Mouse (Mus musculus) limb, embryonic 13.5 days (tissue): ENCODE data around the gene Thumpd2. TPM values are rescaled to one million over a fixed set of nuclear protein-coding genes. Genes with fewer than 3 reads are reported as not detected.

Experiments used
- ATAC-seq: fragments of 200-750 bp; cut with Nextera tagmentation; 2 replicates; pipeline ENCODE4 v1.8.0; 2017; ENCODE audit warnings: low read depth, moderate number of reproducible peaks, moderate TSS enrichment; ENCODE audit not compliant: low FRiP score
- H3K27ac ChIP-seq: fragments of 300-500 bp; sonication (generic); 2 replicates; pipeline ENCODE4 v1.5.1; 2015; ENCODE audit warnings: inconsistent platforms, mild to moderate bottlenecking, moderate library complexity
- H3K27me3 ChIP-seq: fragments of 300-500 bp; sonication (generic); 2 replicates; pipeline ENCODE4 v1.6.1; 2015; ENCODE audit warnings: mild to moderate bottlenecking, inconsistent platforms
- H3K36me3 ChIP-seq: fragments of 300-500 bp; sonication (generic); 2 replicates; pipeline ENCODE4 v1.6.1; 2015; ENCODE audit warnings: inconsistent platforms, mild to moderate bottlenecking, moderate library complexity
- H3K4me1 ChIP-seq: fragments of 300-500 bp; sonication (generic); 2 replicates; pipeline ENCODE4 v1.6.1; 2015; ENCODE audit warnings: inconsistent platforms
- H3K4me2 ChIP-seq: fragments of 300-500 bp; sonication (generic); replicated peaks from 2 replicates; pipeline ENCODE4 v1.6.1; 2015; ENCODE audit warnings: inconsistent platforms, mild to moderate bottlenecking, moderate library complexity
- H3K4me3 ChIP-seq: fragments of 300-500 bp; sonication (generic); 2 replicates; pipeline ENCODE4 v1.5.1; 2015; ENCODE audit warnings: moderate library complexity, mild to moderate bottlenecking, inconsistent platforms
- H3K9ac ChIP-seq: fragments of 300-500 bp; sonication (generic); 2 replicates; pipeline ENCODE4 v1.6.1; 2015; ENCODE audit warnings: mild to moderate bottlenecking, inconsistent platforms
- H3K9me3 ChIP-seq: fragments of 300-500 bp; sonication (generic); 2 replicates; pipeline ENCODE4 v1.6.1; 2016; ENCODE audit warnings: inconsistent platforms
- WGBS: fragments of 180-500 bp; shearing (Covaris S2); methylation state at CpG from one replicate; pipeline ENCODE4 v1.1.7; 2015; 5-methylcytosine and 5-hydroxymethylcytosine counted together
- polyA plus RNA-seq: library from polyadenylated mRNA; unstranded; fragments of >200 nt; fragmentation: Nextera tagmentation; extraction: Ambion mirVana; gene quantifications from 2 replicates; pipeline ENCODE4 v1.2.1, GENCODE M21; 2015

Thumpd2 gene
- polyA plus RNA-seq, 1 experiment from 2014 or later = 19.0 TPM

GRCm38 (mm10) chr17:80997226-80997625 is 67.7 kb downstream of the Thumpd2 start:
- Histone ChIP-seq H3K27me3 (no peaks in the 10 kb centered on the region), H3K9ac (no peak overlapping the region), H3K4me1 (peaks cover 14% of the 10 kb centered on the region), H3K9me3 (0 out of 2 replicates have a peak, but pooled peaks cover 3% of the 10 kb centered on the region), H3K4me2 (no peak overlapping the region), H3K36me3 (0 out of 2 replicates have a peak, but pooled peaks cover 3% of the 10 kb centered on the region), H3K27ac (no peak overlapping the region), H3K4me3 (no peak overlapping the region)
- ATAC-seq = no peak
- WGBS = 69% methylated on average over 2 of the region's 2 CpGs

GRCm38 (mm10) chr17:80991535-80992127 is 73.3 kb downstream of the Thumpd2 start:
- H3K9ac ChIP-seq = no peak overlapping the region
- ATAC-seq = no peak
- WGBS = 77% methylated on average over 8 of the region's 8 CpGs
- no peaks in the 10 kb centered on the region for H3K27me3 ChIP-seq
- H3K9me3 ChIP-seq = 0 out of 2 replicates have a peak, but pooled peaks cover 3% of the 10 kb centered on the region
- H3K4me1 ChIP-seq = no peaks in the 10 kb centered on the region
- no peak overlapping the region for H3K4me3 ChIP-seq
- no peak overlapping the region for H3K4me2 ChIP-seq
- 0 out of 2 replicates have a peak, but pooled peaks cover 3% of the 10 kb centered on the region for H3K36me3 ChIP-seq
- H3K27ac ChIP-seq = no peak overlapping the region

GRCm38 (mm10) chr17:80982976-80983375 is 81.9 kb downstream of the Thumpd2 start:
- 71% methylated on average over 10 of the region's 10 CpGs for WGBS
- Histone ChIP-seq H3K27ac (no peak overlapping the region), H3K9ac (no peak overlapping the region), H3K4me3 (no peak overlapping the region), H3K4me2 (no peak overlapping the region), H3K36me3 (no peaks in the 10 kb centered on the region), H3K9me3 (no peaks in the 10 kb centered on the region), H3K4me1 (peaks cover 17% of the 10 kb centered on the region), H3K27me3 (no peaks in the 10 kb centered on the region)
- ATAC-seq = no peak

GRCm38 (mm10) chr17:80982412-80982787 is 82.5 kb downstream of the Thumpd2 start:
- peak; percentile 64; the same call in 1 of the 2 replicates for ATAC-seq
- H3K27ac ChIP-seq = peak overlapping the region; percentile 6; the same call in 1 of the 2 replicates

GRCm38 (mm10) chr17:80981721-80982411 is 83.0 kb downstream of the Thumpd2 start:
- Histone ChIP-seq H3K36me3 (no peaks in the 10 kb centered on the region), H3K4me1 (peaks cover 17% of the 10 kb centered on the region), H3K4me2 (no peak overlapping the region; the same call in 1 of the 2 replicates), H3K9me3 (no peaks in the 10 kb centered on the region), H3K4me3 (no peak overlapping the region), H3K27me3 (no peaks in the 10 kb centered on the region), H3K27ac (peak overlapping the region; percentile 6; the same call in 1 of the 2 replicates), H3K9ac (no peak overlapping the region)
- no peak; the same call in 1 of the 2 replicates for ATAC-seq
- 62% methylated on average over 12 of the region's 12 CpGs for WGBS

More at GRCm38 (mm10) chr17:80982412-80982787, 82.5 kb downstream of the Thumpd2 start:
- Histone ChIP-seq H3K36me3 (no peaks in the 10 kb centered on the region), H3K4me1 (peaks cover 17% of the 10 kb centered on the region), H3K9me3 (no peaks in the 10 kb centered on the region), H3K4me2 (no peak overlapping the region; the same call in 1 of the 2 replicates), H3K27me3 (no peaks in the 10 kb centered on the region), H3K9ac (no peak overlapping the region), H3K4me3 (no peak overlapping the region)
- 9% methylated on average over 8 of the region's 8 CpGs for WGBS

GRCm38 (mm10) chr17:80980096-80980495 is 84.8 kb downstream of the Thumpd2 start:
- WGBS = 83% methylated on average over 10 of the region's 10 CpGs
- H3K27me3 ChIP-seq = no peaks in the 10 kb centered on the region
- no peaks in the 10 kb centered on the region for H3K36me3 ChIP-seq
- H3K9ac ChIP-seq = no peak overlapping the region
- peaks cover 17% of the 10 kb centered on the region for H3K4me1 ChIP-seq
- no peak overlapping the region for H3K4me2 ChIP-seq
- no peak overlapping the region for H3K27ac ChIP-seq
- no peak for ATAC-seq
- H3K4me3 ChIP-seq = no peak overlapping the region
- H3K9me3 ChIP-seq = peaks cover 3% of the 10 kb centered on the region; the same call in 1 of the 2 replicates

- no peak for ATAC-seq
- Histone ChIP-seq H3K9me3 (peaks cover 3% of the 10 kb centered on the region; the same call in 1 of the 2 replicates), H3K36me3 (no peaks in the 10 kb centered on the region), H3K4me3 (no peak overlapping the region), H3K4me2 (no peak overlapping the region), H3K4me1 (peaks cover 11% of the 10 kb centered on the region), H3K27ac (no peak overlapping the region), H3K27me3 (no peaks in the 10 kb centered on the region), H3K9ac (no peak overlapping the region)
- 86% methylated on average over 5 of the region's 5 CpGs for WGBS
These were observed 87.6 kb downstream of the Thumpd2 start for GRCm38 (mm10) chr17:80977245-80977644.

Other genes starting within 250 kb of the Thumpd2 start
- 8.6 and 9.1 TPM in 2 replicates for gene Tmem178, start 120.5 kb downstream of the Thumpd2 start, polyA plus RNA-seq